Mouse (Mus musculus): ENCODE measurements around the gene 1700021F05Rik. TPM values are rescaled to one million over a fixed set of nuclear protein-coding genes. Genes with fewer than 3 reads are reported as not detected.

Gene 1700021F05Rik
- polyA plus RNA-seq, 1 experiment, result 30.9 TPM

- Histone ChIP-seq H3K4me1 (ENCODE audit: control insufficient read depth, insufficient read depth, low read length) (0 out of 2 replicates have a peak, but pooled peaks cover 1% of the 10 kb centered on the region), H3K27ac (ENCODE audit: insufficient read depth, low read length) (no peak within 1 kb of the TSS)
- no peak for TF ChIP-seq POLR2A (IDR thresholded peaks at IDR 0.05; ENCODE audit: extremely low read depth, insufficient read depth, low read length)
- no peak for TF ChIP-seq CTCF (IDR thresholded peaks at IDR 0.05; ENCODE audit: extremely low read depth, insufficient read depth, low read length)
Measured at GRCm38 (mm10) chr10:43577997-43578331, 37.2 kb upstream of the 1700021F05Rik start, which contains the start of gene Cd24a. TSS of gene Cd24a (plus strand) at chr10:43578284.

GRCm38 (mm10) chr10:43577299-43577996, 36.7 kb upstream of the 1700021F05Rik start:
- Histone ChIP-seq H3K4me3 (ENCODE audit: insufficient read depth, low read length) (no peak overlapping the region), H3K4me1 (ENCODE audit: control insufficient read depth, insufficient read depth, low read length) (0 out of 2 replicates have a peak, but pooled peaks cover 1% of the 10 kb centered on the region)
- TF ChIP-seq POLR2A (IDR thresholded peaks at IDR 0.05; ENCODE audit: extremely low read depth, insufficient read depth, low read length) (no peak), CTCF (IDR thresholded peaks at IDR 0.05; ENCODE audit: extremely low read depth, insufficient read depth, low read length) (no peak)

More at GRCm38 (mm10) chr10:43577997-43578331, 37.2 kb upstream of the 1700021F05Rik start, which contains the start of gene Cd24a:
- peak within 1 kb of the TSS; percentile 42 for H3K4me3 ChIP-seq (ENCODE audit: insufficient read depth, low read length)

GRCm38 (mm10) chr10:43574956-43575355, 34.2 kb upstream of the 1700021F05Rik start:
- H3K4me1 ChIP-seq (ENCODE audit: control insufficient read depth, insufficient read depth, low read length), result no peaks in the 10 kb centered on the region
- H3K27ac ChIP-seq (ENCODE audit: insufficient read depth, low read length), result no peak overlapping the region
- TF ChIP-seq CTCF (IDR thresholded peaks at IDR 0.05; ENCODE audit: extremely low read depth, insufficient read depth, low read length) (peak; percentile 88), POLR2A (IDR thresholded peaks at IDR 0.05; ENCODE audit: extremely low read depth, insufficient read depth, low read length) (no peak)
- no peak overlapping the region for H3K4me3 ChIP-seq (ENCODE audit: insufficient read depth, low read length)

More at GRCm38 (mm10) chr10:43577299-43577996, 36.7 kb upstream of the 1700021F05Rik start:
- no peak overlapping the region for H3K27ac ChIP-seq (ENCODE audit: insufficient read depth, low read length)

DNA sequence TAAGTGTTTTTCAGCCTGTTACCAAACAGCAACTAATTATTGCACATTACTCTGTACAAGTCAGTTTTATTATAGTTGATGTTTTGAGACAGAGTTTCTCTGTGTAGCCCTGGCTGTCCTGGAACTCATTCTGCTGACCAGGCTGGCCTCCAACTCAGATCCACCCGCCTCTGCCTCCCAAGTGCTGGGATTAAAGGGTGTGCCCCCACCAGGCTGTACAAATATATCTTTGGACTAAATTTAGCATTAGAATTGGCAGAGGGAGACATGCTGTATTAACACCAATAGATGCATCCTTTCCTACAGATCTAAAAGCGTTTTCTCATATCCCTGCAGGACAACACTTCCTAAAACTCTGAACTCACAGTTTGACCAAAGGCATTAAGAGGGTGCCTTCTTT, 33.6 kb upstream of the 1700021F05Rik start:
- TF ChIP-seq POLR2A (IDR thresholded peaks at IDR 0.05; ENCODE audit: extremely low read depth, insufficient read depth, low read length), result no peak
- no peak for TF ChIP-seq CTCF (IDR thresholded peaks at IDR 0.05; ENCODE audit: extremely low read depth, insufficient read depth, low read length)
- Histone ChIP-seq H3K27ac (ENCODE audit: insufficient read depth, low read length) (no peak overlapping the region), H3K4me1 (ENCODE audit: control insufficient read depth, insufficient read depth, low read length) (no peaks in the 10 kb centered on the region), H3K4me3 (ENCODE audit: insufficient read depth, low read length) (no peak overlapping the region)

- no peak overlapping the region for H3K4me3 ChIP-seq (ENCODE audit: insufficient read depth, low read length)
- H3K4me1 ChIP-seq (ENCODE audit: control insufficient read depth, insufficient read depth, low read length), result peaks cover 2% of the 10 kb centered on the region; the same call in 1 of the 2 replicates
- no peak for TF ChIP-seq CTCF (IDR thresholded peaks at IDR 0.05; ENCODE audit: extremely low read depth, insufficient read depth, low read length)
- TF ChIP-seq POLR2A (IDR thresholded peaks at IDR 0.05; ENCODE audit: extremely low read depth, insufficient read depth, low read length), result no peak
- H3K27ac ChIP-seq (ENCODE audit: insufficient read depth, low read length), result no peak overlapping the region
Measured at GRCm38 (mm10) chr10:43561311-43561710, 20.5 kb upstream of the 1700021F05Rik start.

GRCm38 (mm10) chr10:43560765-43561164, 20.0 kb upstream of the 1700021F05Rik start:
- TF ChIP-seq POLR2A (IDR thresholded peaks at IDR 0.05; ENCODE audit: extremely low read depth, insufficient read depth, low read length) (no peak), CTCF (IDR thresholded peaks at IDR 0.05; ENCODE audit: extremely low read depth, insufficient read depth, low read length) (no peak)
- no peak overlapping the region for H3K4me3 ChIP-seq (ENCODE audit: insufficient read depth, low read length)
- H3K4me1 ChIP-seq (ENCODE audit: control insufficient read depth, insufficient read depth, low read length), result peaks cover 2% of the 10 kb centered on the region; the same call in 1 of the 2 replicates
- no peak overlapping the region for H3K27ac ChIP-seq (ENCODE audit: insufficient read depth, low read length)

GRCm38 (mm10) chr10:43559313-43559712, 18.5 kb upstream of the 1700021F05Rik start:
- no peak overlapping the region for H3K27ac ChIP-seq (ENCODE audit: insufficient read depth, low read length)
- H3K4me1 ChIP-seq (ENCODE audit: control insufficient read depth, insufficient read depth, low read length), result peaks cover 2% of the 10 kb centered on the region; the same call in 1 of the 2 replicates
- H3K4me3 ChIP-seq (ENCODE audit: insufficient read depth, low read length), result no peak overlapping the region
- no peak for TF ChIP-seq POLR2A (IDR thresholded peaks at IDR 0.05; ENCODE audit: extremely low read depth, insufficient read depth, low read length)
- TF ChIP-seq CTCF (IDR thresholded peaks at IDR 0.05; ENCODE audit: extremely low read depth, insufficient read depth, low read length), result no peak

DNA sequence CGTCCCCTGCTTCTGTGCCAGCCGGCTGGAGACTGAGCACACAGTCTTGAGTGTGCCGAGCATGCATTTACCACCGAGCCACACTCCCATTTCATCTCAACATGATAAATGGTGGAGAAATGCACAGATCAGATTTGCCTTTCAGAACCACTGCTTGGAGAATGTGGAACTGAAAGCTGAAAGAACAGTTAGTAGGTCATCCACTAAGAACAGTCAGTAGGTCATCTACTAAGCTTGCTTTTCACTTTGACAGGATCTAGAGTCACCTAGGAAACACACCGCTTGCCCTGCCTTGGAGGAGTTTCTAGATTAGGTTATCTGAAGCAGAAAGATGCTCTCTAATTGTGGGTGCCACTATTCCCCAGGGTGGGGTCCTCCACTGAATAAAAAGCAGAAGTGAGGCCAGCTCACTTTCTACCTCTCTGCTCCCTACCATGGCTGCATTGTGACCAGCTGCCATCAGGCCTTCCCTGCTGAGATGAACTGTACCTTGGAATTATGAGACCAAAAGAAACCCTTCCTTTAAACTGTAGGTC, 16.9 kb upstream of the 1700021F05Rik start:
- TF ChIP-seq CTCF (IDR thresholded peaks at IDR 0.05; ENCODE audit: extremely low read depth, insufficient read depth, low read length) (no peak), POLR2A (IDR thresholded peaks at IDR 0.05; ENCODE audit: extremely low read depth, insufficient read depth, low read length) (no peak)
- Histone ChIP-seq H3K4me3 (ENCODE audit: insufficient read depth, low read length) (no peak overlapping the region), H3K27ac (ENCODE audit: insufficient read depth, low read length) (no peak overlapping the region), H3K4me1 (ENCODE audit: control insufficient read depth, insufficient read depth, low read length) (peaks cover 2% of the 10 kb centered on the region; the same call in 1 of the 2 replicates)

- Histone ChIP-seq H3K27ac (ENCODE audit: insufficient read depth, low read length) (no peak overlapping the region), H3K4me1 (ENCODE audit: control insufficient read depth, insufficient read depth, low read length) (no peaks in the 10 kb centered on the region), H3K4me3 (ENCODE audit: insufficient read depth, low read length) (no peak overlapping the region)
- TF ChIP-seq POLR2A (IDR thresholded peaks at IDR 0.05; ENCODE audit: extremely low read depth, insufficient read depth, low read length), result no peak
- TF ChIP-seq CTCF (IDR thresholded peaks at IDR 0.05; ENCODE audit: extremely low read depth, insufficient read depth, low read length), result no peak
Measured at GRCm38 (mm10) chr10:43551388-43551787, 10.6 kb upstream of the 1700021F05Rik start.

- Histone ChIP-seq H3K4me3 (ENCODE audit: insufficient read depth, low read length) (no peak overlapping the region), H3K27ac (ENCODE audit: insufficient read depth, low read length) (no peak overlapping the region), H3K4me1 (ENCODE audit: control insufficient read depth, insufficient read depth, low read length) (no peaks in the 10 kb centered on the region)
- no peak for TF ChIP-seq CTCF (IDR thresholded peaks at IDR 0.05; ENCODE audit: extremely low read depth, insufficient read depth, low read length)
- no peak for TF ChIP-seq POLR2A (IDR thresholded peaks at IDR 0.05; ENCODE audit: extremely low read depth, insufficient read depth, low read length)
Measured at GRCm38 (mm10) chr10:43550923-43551322, 10.1 kb upstream of the 1700021F05Rik start.

Measured in cortical plate, adult 2 months (tissue).